Mouse (Mus musculus) olfactory bulb, adult 2 months (tissue): ENCODE results near the gene Ddx3x. TPM values are rescaled to one million over a fixed set of nuclear protein-coding genes. Genes with fewer than 3 reads are reported as not detected.

Experiments
- H3K27ac ChIP-seq: fragments of 200-500 bp; 2 replicates; pipeline ENCODE4 v1.5.1; 2012; ENCODE audit warnings: low read depth, low read length; ENCODE audit not compliant: insufficient read depth
- H3K4me1 ChIP-seq: fragments of 200-500 bp; 2 replicates; pipeline ENCODE4 v1.6.1; 2012; ENCODE audit warnings: low read length; ENCODE audit not compliant: control insufficient read depth, insufficient read depth
- H3K4me3 ChIP-seq: fragments of 200-500 bp; 2 replicates; pipeline ENCODE4 v1.5.1; 2012; ENCODE audit warnings: mild to moderate bottlenecking, low read depth, low read length, moderate library complexity; ENCODE audit not compliant: insufficient read depth
- CTCF ChIP-seq: fragments of 200-500 bp; IDR thresholded peaks from 2 replicates; pipeline ENCODE4 v1.5.1; 2012; ENCODE audit warnings: low read depth, mild to moderate bottlenecking, low read length, moderate library complexity; ENCODE audit not compliant: insufficient read depth
- POLR2A ChIP-seq: fragments of 200-500 bp; IDR thresholded peaks from 2 replicates; pipeline ENCODE4 v1.6.1; 2012; ENCODE audit warnings: mild to moderate bottlenecking, low read depth, low read length, moderate library complexity; ENCODE audit not compliant: insufficient read depth
- WGBS: fragments of 180-500 bp; shearing (Covaris S2); methylation state at CpG from one replicate; pipeline ENCODE4 v1.1.7; 2018; 5-methylcytosine and 5-hydroxymethylcytosine counted together
- polyA plus RNA-seq: library from polyadenylated mRNA; stranded (reverse); fragments of >200 nt; gene quantifications from 2 replicates; pipeline ENCODE4 v1.2.4, GENCODE M21; 2012; ENCODE audit warnings: low replicate concordance; ENCODE audit not compliant: missing spikeins, insufficient read depth, insufficient read length

Gene Ddx3x
- polyA plus RNA-seq, 1 experiment: 230 TPM

DNA sequence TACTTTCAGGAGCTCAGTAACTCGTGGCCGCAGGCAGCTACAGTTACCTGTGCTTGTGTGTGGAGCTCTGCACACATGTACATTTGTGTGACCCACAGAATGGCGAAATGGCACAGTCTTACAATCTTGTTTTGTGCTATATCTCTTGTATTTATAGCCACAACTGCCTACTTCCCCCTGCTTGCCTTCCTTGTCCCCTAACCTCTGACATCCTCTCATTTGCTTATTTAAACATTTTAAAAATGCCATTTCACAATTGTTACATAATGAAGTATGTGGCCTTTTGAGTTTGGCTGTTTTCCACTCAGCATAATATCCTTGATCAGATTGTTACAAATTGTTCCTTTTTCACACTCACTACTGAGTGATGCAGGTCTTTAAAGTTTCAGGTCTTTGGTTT lies 25.4 kb downstream of the Ddx3x start:
- TF ChIP-seq CTCF (no peak), POLR2A (no peak)
- WGBS: 73% methylated on average over 3 of the region's 3 CpGs
- Histone ChIP-seq H3K27ac (no peak overlapping the region), H3K4me1 (no peaks in the 10 kb centered on the region), H3K4me3 (no peak overlapping the region)

DNA sequence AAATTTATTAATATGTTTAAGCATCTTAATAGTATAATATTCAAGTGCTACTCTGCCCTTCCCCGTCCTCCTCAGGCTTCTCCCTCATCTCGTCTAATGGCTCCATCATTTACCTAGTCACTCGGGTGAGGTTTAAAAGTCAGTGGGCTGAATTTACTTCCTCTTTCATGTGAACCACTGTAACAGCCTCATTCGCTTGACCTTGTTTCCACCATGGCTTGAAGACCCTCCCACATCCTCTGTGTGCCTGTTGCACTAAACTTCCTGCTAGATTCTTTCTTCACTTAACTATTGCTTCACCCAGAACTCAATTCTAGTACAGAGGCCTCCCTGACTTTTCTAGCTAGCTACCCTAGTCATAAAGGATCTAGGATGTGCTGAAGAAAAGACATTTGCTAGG lies 30.6 kb downstream of the Ddx3x start:
- TF ChIP-seq POLR2A (no peak), CTCF (no peak)
- H3K27ac ChIP-seq: no peak overlapping the region
- H3K4me1 ChIP-seq: no peaks in the 10 kb centered on the region
- WGBS: 89% methylated on average over 4 of the region's 4 CpGs
- H3K4me3 ChIP-seq: no peak overlapping the region

DNA sequence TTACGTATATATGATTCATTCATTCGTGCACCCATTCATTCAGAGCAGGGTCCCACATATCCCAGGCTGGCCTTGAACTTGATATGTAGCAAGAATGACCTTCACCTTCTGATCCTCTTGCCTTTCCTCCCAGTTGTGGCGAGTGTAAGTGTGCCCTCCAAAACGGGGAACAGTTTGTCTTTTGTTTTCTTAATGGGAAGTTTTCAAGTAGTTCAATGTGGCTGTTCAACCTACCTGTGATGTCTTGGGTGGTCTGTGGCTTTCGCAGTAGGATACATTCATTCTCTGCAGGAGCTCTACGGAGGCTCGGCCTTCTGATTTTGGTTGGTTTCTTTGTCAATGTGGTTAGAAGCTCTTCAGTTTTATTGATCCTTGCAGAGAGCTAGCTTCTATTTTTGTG lies 48.8 kb downstream of the Ddx3x start:
- TF ChIP-seq POLR2A: no peak
- TF ChIP-seq CTCF: no peak
- 87% methylated on average over 7 of the region's 7 CpGs for WGBS
- Histone ChIP-seq H3K4me3 (no peak overlapping the region), H3K27ac (no peak overlapping the region), H3K4me1 (no peaks in the 10 kb centered on the region)

Other genes with a start within 250 kb of the Ddx3x start
- 284 TPM in 1 of 2 replicates, not detected in the other for gene Usp9x, start 209.5 kb upstream of the Ddx3x start, polyA plus RNA-seq
- not detected in 2 replicates for gene Nyx, start 185.1 kb downstream of the Ddx3x start, polyA plus RNA-seq